Mouse (Mus musculus) ES-E14 (cell line): ENCODE measurements around the gene Dnajb2.

Experiments
- CHD2 ChIP-seq: IDR thresholded peaks from 2 replicates; pipeline ENCODE4 v1.6.1; 2014; ENCODE audit warnings: mild to moderate bottlenecking, low read depth, low read length, inconsistent platforms
- ZC3H11A ChIP-seq: IDR thresholded peaks from 2 replicates; pipeline ENCODE4 v1.6.1; 2012; ENCODE audit warnings: low read depth, mild to moderate bottlenecking, inconsistent platforms, low read length, borderline replicate concordance

DNA sequence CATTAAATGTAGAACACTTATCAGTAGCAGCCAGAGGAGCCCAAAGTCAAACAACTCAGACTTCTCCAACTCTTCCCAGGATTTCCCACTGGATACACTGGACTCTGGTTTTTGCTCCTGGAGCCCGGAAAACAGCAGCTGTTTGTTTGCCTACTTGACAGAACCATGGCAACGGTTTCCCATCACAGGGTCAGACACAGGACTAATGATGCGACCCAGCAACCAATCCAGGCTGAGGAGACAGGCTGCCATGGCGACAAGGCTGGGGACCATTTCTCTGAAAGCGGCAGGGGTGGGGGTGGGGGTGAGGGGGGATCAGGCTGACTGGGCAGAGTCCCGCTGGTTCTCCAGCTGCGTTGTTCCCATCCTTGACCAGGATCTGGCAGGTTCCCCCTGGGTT is 53.2 kb downstream of the Dnajb2 start:
- TF ChIP-seq CHD2: no peak
- no peak for TF ChIP-seq ZC3H11A
